Mouse (Mus musculus) colon, adult 2 months (tissue): ENCODE results near the gene Clp1. TPM values are rescaled to one million over a fixed set of nuclear protein-coding genes. Genes with fewer than 3 reads are reported as not detected.

Source experiments
- polyA plus RNA-seq: library from polyadenylated mRNA; depleted of rRNA; stranded (reverse); fragments of >200 nt; gene quantifications from 2 replicates; pipeline ENCODE4 v1.2.3, GENCODE M21; 2012; rRNA removed

Clp1 gene
- 6.2 and 6.9 TPM in 2 replicates for polyA plus RNA-seq

GRCm38 (mm10) chr2:84727172-84727858 lies at the start of gene Clp1:
Gene Clp1 (minus strand): TSS chr2:84727350.

GRCm38 (mm10) chr2:84775241-84775640 lies 48.1 kb upstream of the Clp1 start, which contains the start of gene Serping1:
Gene Serping1 (minus strand): TSS chr2:84775444.

DNA sequence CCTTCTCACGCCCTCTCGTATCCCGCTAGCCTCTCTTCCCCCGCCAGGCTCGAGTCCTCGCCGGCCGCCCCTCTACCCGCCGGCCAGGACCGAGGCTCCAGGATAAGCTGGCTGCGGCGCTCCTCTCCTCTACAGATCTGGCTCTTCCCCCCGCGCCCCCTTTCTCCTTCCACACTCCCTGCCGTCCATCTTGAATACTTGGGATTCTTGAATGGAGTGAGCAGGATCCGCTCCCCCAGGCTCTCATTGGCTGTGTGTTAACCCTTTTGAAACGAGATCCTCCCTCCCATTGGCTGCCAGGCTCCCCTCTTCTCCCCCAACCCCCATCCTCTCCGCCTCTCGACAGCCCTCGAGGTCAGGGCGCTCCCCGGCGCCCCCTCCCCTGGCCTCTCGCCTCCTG lies 16.4 kb upstream of the Clp1 start, which contains the start of gene Gm19426:
Gene Gm19426, minus strand, starts transcription at position 95 of the 400 bp plus-strand sequence.

DNA sequence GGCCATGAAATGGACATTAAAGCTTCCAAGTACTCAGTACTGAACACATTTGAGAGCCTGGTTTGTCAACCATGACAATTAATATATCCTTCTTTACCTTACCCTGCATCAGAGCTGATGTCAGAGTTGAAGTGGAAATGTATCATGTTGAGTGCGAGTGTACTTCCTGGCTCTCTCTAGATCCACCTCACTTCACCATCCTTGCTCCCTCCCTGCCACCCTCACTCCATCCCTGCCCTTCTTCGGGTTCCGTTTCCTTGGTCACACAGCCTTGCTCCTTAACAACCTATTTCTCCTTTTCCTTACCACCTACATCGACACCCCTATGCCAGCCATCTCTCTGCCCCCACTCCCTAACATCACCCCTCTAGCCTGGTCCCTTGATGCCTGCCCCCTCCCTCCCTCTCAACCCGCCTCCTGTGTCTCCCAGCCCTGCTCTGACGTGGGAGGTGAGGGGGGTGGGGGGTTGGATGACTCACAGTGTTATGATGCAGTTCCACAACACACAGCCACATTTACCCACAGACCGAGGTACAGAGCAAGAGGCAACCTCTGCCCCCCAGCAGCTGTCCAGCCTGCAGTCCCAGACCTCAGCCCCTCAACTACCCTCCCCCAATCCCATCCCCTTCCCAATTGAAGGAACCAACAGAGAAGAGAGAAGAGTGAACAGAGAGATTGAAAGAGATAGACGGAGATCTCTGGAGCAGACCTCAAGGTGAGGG lies 6.6 kb upstream of the Clp1 start, which contains the start of gene Ypel4:
Gene Ypel4, plus strand, starts transcription at position 480 of the 722 bp plus-strand sequence.

GRCm38 (mm10) chr2:84714811-84715561 lies 12.2 kb downstream of the Clp1 start, which contains the start of gene Zdhhc5:
Gene Zdhhc5 (minus strand): TSS chr2:84715180.

GRCm38 (mm10) chr2:84679016-84679415 lies 48.1 kb downstream of the Clp1 start, which contains the start of gene Tmx2:
Gene Tmx2 (minus strand): TSS chr2:84679140.

GRCm38 (mm10) chr2:84677968-84678880 lies 48.9 kb downstream of the Clp1 start, which contains the start of the genes Gm28635 and Med19:
Gene Gm28635 (minus strand): TSS chr2:84678041.
Gene Med19 (plus strand): TSS chr2:84678402.

Other genes with a start within 250 kb of the Clp1 start
- gene Ctnnd1, start 76.6 kb downstream of the Clp1 start, polyA plus RNA-seq = 60.4 and 68.6 TPM in 2 replicates
- not detected in 2 replicates for gene Btbd18, start 68.3 kb downstream of the Clp1 start, polyA plus RNA-seq
- 50.5 and 62.5 TPM in 2 replicates for gene Selenoh, start 56.6 kb downstream of the Clp1 start, polyA plus RNA-seq
- not detected in 2 replicates for gene Gm28635, start 49.3 kb downstream of the Clp1 start, polyA plus RNA-seq
- 7.0 and 7.1 TPM in 2 replicates for gene Med19, start 48.9 kb downstream of the Clp1 start, polyA plus RNA-seq
- gene Tmx2, start 48.2 kb downstream of the Clp1 start, polyA plus RNA-seq = 43.2 and 45.6 TPM in 2 replicates
- 56.0 and 66.9 TPM in 2 replicates for gene Zdhhc5, start 12.2 kb downstream of the Clp1 start, polyA plus RNA-seq
- 6.1 and 7.2 TPM in 2 replicates for gene Ypel4, start 6.7 kb upstream of the Clp1 start, polyA plus RNA-seq
- gene Gm19426, start 16.3 kb upstream of the Clp1 start, polyA plus RNA-seq = 0.17 and 0.35 TPM in 2 replicates
- gene Serping1, start 48.1 kb upstream of the Clp1 start, polyA plus RNA-seq = 227 and 242 TPM in 2 replicates
- gene Ube2l6, start 71.5 kb upstream of the Clp1 start, polyA plus RNA-seq = 11.1 and 16.7 TPM in 2 replicates
- not detected in 2 replicates for gene Smtnl1, start 95.3 kb upstream of the Clp1 start, polyA plus RNA-seq
- 28.1 and 31.6 TPM in 2 replicates for gene Timm10, start 99.6 kb upstream of the Clp1 start, polyA plus RNA-seq
- gene Slc43a1, start 111.5 kb upstream of the Clp1 start, polyA plus RNA-seq = 10.5 and 10.6 TPM in 2 replicates
- 3.2 and 4.2 TPM in 2 replicates for gene Rtn4rl2, start 159.4 kb upstream of the Clp1 start, polyA plus RNA-seq
- 27.0 and 31.9 TPM in 2 replicates for gene Slc43a3, start 209.2 kb upstream of the Clp1 start, polyA plus RNA-seq